Mouse (Mus musculus) midbrain, embryonic 13.5 days (tissue): ENCODE results near the gene Ano9. TPM values are rescaled to one million over a fixed set of nuclear protein-coding genes. Genes with fewer than 3 reads are reported as not detected.
A peak's percentile ranks its signal among the peaks of the same experiment; 100 is the strongest.

Experiments
- ATAC-seq: fragments of 200-750 bp; cut with Nextera tagmentation; 2 replicates; pipeline ENCODE4 v1.8.0; 2017; ENCODE audit warnings: mild to moderate bottlenecking, moderate TSS enrichment, moderate library complexity
- H3K27ac ChIP-seq: fragments of 300-500 bp; sonication (generic); 2 replicates; pipeline ENCODE4 v1.5.1; 2015; ENCODE audit warnings: inconsistent platforms, mild to moderate bottlenecking, moderate library complexity
- H3K27me3 ChIP-seq: fragments of 300-500 bp; sonication (generic); 2 replicates; pipeline ENCODE4 v1.6.1; 2015; ENCODE audit warnings: mild to moderate bottlenecking, inconsistent platforms
- H3K36me3 ChIP-seq: fragments of 300-500 bp; sonication (generic); 2 replicates; pipeline ENCODE4 v1.6.1; 2015; ENCODE audit warnings: mild to moderate bottlenecking, inconsistent platforms
- H3K4me1 ChIP-seq: fragments of 300-500 bp; sonication (generic); replicated peaks from 2 replicates; pipeline ENCODE4 v1.6.1; 2015; ENCODE audit warnings: inconsistent platforms
- H3K4me2 ChIP-seq: fragments of 300-500 bp; sonication (generic); replicated peaks from 2 replicates; pipeline ENCODE4 v1.6.1; 2015; ENCODE audit warnings: moderate library complexity, mild to moderate bottlenecking, inconsistent platforms
- H3K4me3 ChIP-seq: fragments of 300-500 bp; sonication (generic); replicated peaks from 2 replicates; pipeline ENCODE4 v1.5.1; 2015; ENCODE audit warnings: mild to moderate bottlenecking, inconsistent platforms
- H3K9ac ChIP-seq: fragments of 300-500 bp; sonication (generic); replicated peaks from 2 replicates; pipeline ENCODE4 v1.6.1; 2015; ENCODE audit warnings: mild to moderate bottlenecking, inconsistent platforms
- H3K9me3 ChIP-seq: fragments of 300-500 bp; sonication (generic); 2 replicates; pipeline ENCODE4 v1.6.1; 2016; ENCODE audit warnings: mild to moderate bottlenecking, inconsistent platforms
- WGBS: fragments of 180-500 bp; shearing (Covaris S2); methylation state at CpG from one replicate; pipeline ENCODE4 v1.1.7; 2015; 5-methylcytosine and 5-hydroxymethylcytosine counted together
- polyA plus RNA-seq: library from polyadenylated mRNA; unstranded; fragments of >200 nt; fragmentation: Nextera tagmentation; extraction: Ambion mirVana; gene quantifications from 2 replicates; pipeline ENCODE4 v1.2.1, GENCODE M21; 2015

Gene Ano9
- polyA plus RNA-seq, 1 experiment from 2014 or later: 0.07 TPM

GRCm38 (mm10) chr7:141077841-141078240 lies 39.8 kb downstream of the Ano9 start, which contains the start of gene Pkp3:
Pkp3 (plus strand) TSS chr7:141078218.
- H3K4me2 ChIP-seq: no peak within 1 kb of the TSS
- peaks cover 12% of the 10 kb centered on the region for H3K27me3 ChIP-seq
- H3K27ac ChIP-seq: no peak within 1 kb of the TSS
- no peaks in the 10 kb centered on the region for H3K36me3 ChIP-seq
- H3K4me3 ChIP-seq: no peak within 1 kb of the TSS
- 92% methylated on average over 15 of the region's 15 CpGs for WGBS
- no peak for ATAC-seq
- no peaks in the 10 kb centered on the region for H3K4me1 ChIP-seq
- H3K9me3 ChIP-seq: no peaks in the 10 kb centered on the region
- H3K9ac ChIP-seq: no peak within 1 kb of the TSS

GRCm38 (mm10) chr7:141073782-141074181 lies 43.8 kb downstream of the Ano9 start:
- Histone ChIP-seq H3K9ac (no peak overlapping the region), H3K27ac (no peak overlapping the region), H3K4me2 (no peak overlapping the region), H3K27me3 (peaks cover 15% of the 10 kb centered on the region), H3K36me3 (peaks cover 7% of the 10 kb centered on the region; the same call in 1 of the 2 replicates), H3K9me3 (no peaks in the 10 kb centered on the region), H3K4me3 (no peak overlapping the region), H3K4me1 (peaks cover 19% of the 10 kb centered on the region)
- ATAC-seq: no peak
- WGBS: 85% methylated on average over 4 of the region's 4 CpGs

GRCm38 (mm10) chr7:141072017-141072745 lies 45.4 kb downstream of the Ano9 start:
- peaks cover 15% of the 10 kb centered on the region for H3K27me3 ChIP-seq
- H3K9ac ChIP-seq: no peak overlapping the region
- no peak overlapping the region for H3K4me3 ChIP-seq
- WGBS: 41% methylated on average over 23 of the region's 23 CpGs
- H3K4me2 ChIP-seq: no peak overlapping the region
- no peaks in the 10 kb centered on the region for H3K9me3 ChIP-seq
- ATAC-seq: no peak
- no peak overlapping the region for H3K27ac ChIP-seq
- H3K4me1 ChIP-seq: peaks cover 19% of the 10 kb centered on the region
- peaks cover 23% of the 10 kb centered on the region for H3K36me3 ChIP-seq

GRCm38 (mm10) chr7:141070058-141070862 lies 47.3 kb downstream of the Ano9 start:
- WGBS: 2% methylated on average over 51 of the region's 51 CpGs
- ATAC-seq: peak; percentile 74
- H3K4me1 ChIP-seq: peaks cover 19% of the 10 kb centered on the region
- H3K27ac ChIP-seq: peak overlapping the region; percentile 86
- H3K27me3 ChIP-seq: peaks cover 15% of the 10 kb centered on the region
- H3K36me3 ChIP-seq: peaks cover 42% of the 10 kb centered on the region
- H3K4me2 ChIP-seq: peak overlapping the region; percentile 68
- peak overlapping the region; percentile 40 for H3K4me3 ChIP-seq
- no peaks in the 10 kb centered on the region for H3K9me3 ChIP-seq
- peak overlapping the region; percentile 69 for H3K9ac ChIP-seq

- 89% methylated on average over 19 of the region's 19 CpGs for WGBS
- no peak overlapping the region for H3K4me3 ChIP-seq
- peaks cover 19% of the 10 kb centered on the region for H3K4me1 ChIP-seq
- no peak overlapping the region for H3K27ac ChIP-seq
- no peak overlapping the region for H3K4me2 ChIP-seq
- no peaks in the 10 kb centered on the region for H3K9me3 ChIP-seq
- ATAC-seq: no peak
- H3K27me3 ChIP-seq: peaks cover 15% of the 10 kb centered on the region
- no peak overlapping the region for H3K9ac ChIP-seq
- peaks cover 61% of the 10 kb centered on the region for H3K36me3 ChIP-seq
These were observed 49.3 kb downstream of the Ano9 start for GRCm38 (mm10) chr7:141068351-141068750.

- 93% methylated on average over 7 of the region's 7 CpGs for WGBS
- Histone ChIP-seq H3K27ac (no peak overlapping the region), H3K9me3 (no peaks in the 10 kb centered on the region), H3K4me1 (peaks cover 29% of the 10 kb centered on the region), H3K27me3 (no peaks in the 10 kb centered on the region; the same call in 1 of the 2 replicates), H3K36me3 (peaks cover 59% of the 10 kb centered on the region), H3K4me3 (no peak overlapping the region), H3K9ac (no peak overlapping the region), H3K4me2 (no peak overlapping the region)
- ATAC-seq: no peak
These were observed 53.0 kb downstream of the Ano9 start for GRCm38 (mm10) chr7:141064576-141064975.

GRCm38 (mm10) chr7:141064175-141064574 lies 53.4 kb downstream of the Ano9 start:
- Histone ChIP-seq H3K9ac (no peak overlapping the region), H3K4me2 (no peak overlapping the region), H3K36me3 (peaks cover 59% of the 10 kb centered on the region), H3K4me1 (peaks cover 29% of the 10 kb centered on the region), H3K4me3 (no peak overlapping the region), H3K9me3 (no peaks in the 10 kb centered on the region), H3K27ac (no peak overlapping the region), H3K27me3 (no peaks in the 10 kb centered on the region)
- no peak for ATAC-seq
- WGBS: 90% methylated on average over 7 of the region's 7 CpGs

- H3K36me3 ChIP-seq: peaks cover 53% of the 10 kb centered on the region
- no peak overlapping the region for H3K9ac ChIP-seq
- no peaks in the 10 kb centered on the region for H3K27me3 ChIP-seq
- H3K4me3 ChIP-seq: no peak overlapping the region
- WGBS: 99% methylated on average over 3 of the region's 3 CpGs
- no peaks in the 10 kb centered on the region for H3K9me3 ChIP-seq
- ATAC-seq: no peak
- peaks cover 29% of the 10 kb centered on the region for H3K4me1 ChIP-seq
- no peak overlapping the region for H3K4me2 ChIP-seq
- no peak overlapping the region for H3K27ac ChIP-seq
These were observed 54.3 kb downstream of the Ano9 start for GRCm38 (mm10) chr7:141063353-141063752.

- H3K4me2 ChIP-seq: peak overlapping the region; percentile 74
- 95% methylated on average over 7 of the region's 7 CpGs for WGBS
- H3K27ac ChIP-seq: no peak overlapping the region
- no peaks in the 10 kb centered on the region for H3K9me3 ChIP-seq
- H3K4me1 ChIP-seq: peaks cover 29% of the 10 kb centered on the region
- H3K4me3 ChIP-seq: peak overlapping the region; percentile 92
- peaks cover 45% of the 10 kb centered on the region for H3K36me3 ChIP-seq
- H3K9ac ChIP-seq: no peak overlapping the region; the same call in 1 of the 2 replicates
- ATAC-seq: no peak
- H3K27me3 ChIP-seq: no peaks in the 10 kb centered on the region
These were observed 55.1 kb downstream of the Ano9 start for GRCm38 (mm10) chr7:141062525-141062924.

GRCm38 (mm10) chr7:141061269-141061692 lies 56.3 kb downstream of the Ano9 start:
- ATAC-seq: peak; percentile 78
- Histone ChIP-seq H3K27me3 (no peaks in the 10 kb centered on the region), H3K4me3 (peak overlapping the region; percentile 92), H3K27ac (peak overlapping the region; percentile 95), H3K36me3 (peaks cover 32% of the 10 kb centered on the region), H3K9ac (peak overlapping the region; percentile 99), H3K9me3 (no peaks in the 10 kb centered on the region), H3K4me2 (peak overlapping the region; percentile 74), H3K4me1 (peaks cover 29% of the 10 kb centered on the region)
- under 1% methylated on average over 37 of the region's 37 CpGs for WGBS

- H3K27ac ChIP-seq: peak within 1 kb of the TSS; percentile 95
- H3K36me3 ChIP-seq: peaks cover 29% of the 10 kb centered on the region
- H3K4me3 ChIP-seq: peak within 1 kb of the TSS; percentile 92
- peak within 1 kb of the TSS; percentile 99 for H3K9ac ChIP-seq
- under 1% methylated on average over 72 of the region's 72 CpGs for WGBS
- peak; percentile 99 for ATAC-seq
- peaks cover 29% of the 10 kb centered on the region for H3K4me1 ChIP-seq
- no peaks in the 10 kb centered on the region for H3K27me3 ChIP-seq
- peak within 1 kb of the TSS; percentile 74 for H3K4me2 ChIP-seq
- no peaks in the 10 kb centered on the region for H3K9me3 ChIP-seq
These were observed 57.0 kb downstream of the Ano9 start, which contains the start of gene B4galnt4 for GRCm38 (mm10) chr7:141060426-141061242. B4galnt4 (plus strand) TSS chr7:141061104.
